Mouse (Mus musculus): Measurements from ENCODE around the gene Txndc2. TPM values are rescaled to one million over a fixed set of nuclear protein-coding genes. Genes with fewer than 3 reads are reported as not detected.

Txndc2 gene
- polyA plus RNA-seq (2015; fragmentation: Nextera tagmentation; extraction: Ambion mirVana), result not detected in 2 replicates

DNA sequence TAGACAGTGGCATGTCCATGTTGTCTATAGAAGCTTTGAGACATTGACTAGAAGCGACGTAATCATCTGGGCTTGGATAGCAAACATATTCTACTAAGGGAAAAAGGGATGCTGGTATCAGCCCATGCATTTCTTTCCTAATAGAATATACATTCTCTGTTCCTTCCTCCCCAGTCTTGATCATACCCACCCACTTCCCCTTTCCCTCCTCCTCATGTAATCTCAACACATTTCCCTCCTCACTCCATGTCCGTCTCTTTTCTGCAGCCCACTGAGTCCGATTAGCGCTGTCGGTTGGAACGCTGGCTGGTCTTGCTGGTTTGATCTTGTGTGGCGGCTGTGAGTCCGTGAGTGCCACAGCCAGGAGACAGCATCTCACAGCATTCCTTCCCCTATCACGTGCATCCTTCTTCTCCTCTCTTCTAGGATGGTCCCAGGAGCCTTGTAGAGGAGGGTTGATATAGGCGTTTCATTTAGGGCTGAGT lies at the start of gene Txndc2:
TSS of gene Txndc2 (minus strand) at position 435 of the 485 bp plus-strand sequence.
- Histone ChIP-seq H3K9me3 (no peaks in the 10 kb centered on the region), H3K4me1 (0 out of 2 replicates have a peak, but pooled peaks cover 4% of the 10 kb centered on the region), H3K27me3 (no peaks in the 10 kb centered on the region), H3K27ac (peak within 1 kb of the TSS; percentile 93), H3K4me3 (no peak within 1 kb of the TSS), H3K4me2 (peak within 1 kb of the TSS; percentile 21; the same call in 1 of the 2 replicates), H3K36me3 (no peaks in the 10 kb centered on the region), H3K9ac (no peak within 1 kb of the TSS)
- WGBS, result 85% methylated on average over 11 of the region's 11 CpGs
- no peak for ATAC-seq (ENCODE audit: borderline replicate concordance, extremely low read depth, low FRiP score, low TSS enrichment)

- H3K36me3 ChIP-seq, result no peaks in the 10 kb centered on the region
- 72% methylated on average over 2 of the region's 2 CpGs for WGBS
- no peak overlapping the region for H3K4me2 ChIP-seq
- H3K9ac ChIP-seq, result no peak overlapping the region
- no peaks in the 10 kb centered on the region for H3K9me3 ChIP-seq
- H3K27me3 ChIP-seq, result no peaks in the 10 kb centered on the region
- no peak overlapping the region for H3K4me3 ChIP-seq
- H3K27ac ChIP-seq, result no peak overlapping the region
- H3K4me1 ChIP-seq, result no peaks in the 10 kb centered on the region
- ATAC-seq (ENCODE audit: borderline replicate concordance, extremely low read depth, low FRiP score, low TSS enrichment), result no peak
Measured at GRCm38 (mm10) chr17:65683731-65684130, 41.8 kb upstream of the Txndc2 start.

GRCm38 (mm10) chr17:65683316-65683715 lies 41.3 kb upstream of the Txndc2 start:
- ATAC-seq (ENCODE audit: borderline replicate concordance, extremely low read depth, low FRiP score, low TSS enrichment), result no peak
- H3K27me3 ChIP-seq, result no peaks in the 10 kb centered on the region
- no peak overlapping the region for H3K4me2 ChIP-seq
- H3K27ac ChIP-seq, result no peak overlapping the region
- H3K9ac ChIP-seq, result no peak overlapping the region
- no peaks in the 10 kb centered on the region for H3K9me3 ChIP-seq
- no peaks in the 10 kb centered on the region for H3K4me1 ChIP-seq
- no peak overlapping the region for H3K4me3 ChIP-seq
- WGBS, result 85% methylated on average over 3 of the region's 3 CpGs
- H3K36me3 ChIP-seq, result no peaks in the 10 kb centered on the region

GRCm38 (mm10) chr17:65682071-65682680 lies 40.2 kb upstream of the Txndc2 start:
- WGBS, result 74% methylated on average over 5 of the region's 5 CpGs
- no peak overlapping the region for H3K4me2 ChIP-seq
- H3K4me1 ChIP-seq, result no peaks in the 10 kb centered on the region
- no peaks in the 10 kb centered on the region for H3K27me3 ChIP-seq
- H3K36me3 ChIP-seq, result no peaks in the 10 kb centered on the region
- H3K4me3 ChIP-seq, result no peak overlapping the region
- no peaks in the 10 kb centered on the region for H3K9me3 ChIP-seq
- ATAC-seq (ENCODE audit: borderline replicate concordance, extremely low read depth, low FRiP score, low TSS enrichment), result no peak
- H3K27ac ChIP-seq, result no peak overlapping the region
- no peak overlapping the region for H3K9ac ChIP-seq

DNA sequence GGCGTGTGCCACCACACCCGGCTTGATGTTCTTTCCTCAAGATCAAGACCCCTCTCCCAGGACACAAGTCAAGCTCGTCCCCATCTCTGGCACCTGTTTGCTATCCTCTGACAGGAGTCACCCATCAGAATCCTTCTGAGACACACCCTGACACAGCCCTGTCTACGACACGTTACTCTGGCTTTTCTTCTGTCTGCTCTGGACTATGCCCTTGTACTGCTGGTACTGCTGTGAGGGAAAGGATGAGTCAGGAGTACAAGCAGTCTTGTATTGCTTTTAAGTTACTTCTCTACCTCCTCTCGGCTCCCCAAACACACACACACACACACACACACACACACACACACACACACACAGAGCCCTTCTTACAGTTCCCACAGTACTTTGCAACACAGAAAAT lies 39.5 kb upstream of the Txndc2 start:
- H3K36me3 ChIP-seq, result no peaks in the 10 kb centered on the region
- H3K27ac ChIP-seq, result no peak overlapping the region
- ATAC-seq (ENCODE audit: borderline replicate concordance, extremely low read depth, low FRiP score, low TSS enrichment), result no peak
- no peaks in the 10 kb centered on the region for H3K27me3 ChIP-seq
- H3K4me1 ChIP-seq, result no peaks in the 10 kb centered on the region
- H3K4me2 ChIP-seq, result no peak overlapping the region
- H3K9me3 ChIP-seq, result no peaks in the 10 kb centered on the region
- 71% methylated on average over 6 of the region's 6 CpGs for WGBS
- no peak overlapping the region for H3K4me3 ChIP-seq
- H3K9ac ChIP-seq, result no peak overlapping the region

DNA sequence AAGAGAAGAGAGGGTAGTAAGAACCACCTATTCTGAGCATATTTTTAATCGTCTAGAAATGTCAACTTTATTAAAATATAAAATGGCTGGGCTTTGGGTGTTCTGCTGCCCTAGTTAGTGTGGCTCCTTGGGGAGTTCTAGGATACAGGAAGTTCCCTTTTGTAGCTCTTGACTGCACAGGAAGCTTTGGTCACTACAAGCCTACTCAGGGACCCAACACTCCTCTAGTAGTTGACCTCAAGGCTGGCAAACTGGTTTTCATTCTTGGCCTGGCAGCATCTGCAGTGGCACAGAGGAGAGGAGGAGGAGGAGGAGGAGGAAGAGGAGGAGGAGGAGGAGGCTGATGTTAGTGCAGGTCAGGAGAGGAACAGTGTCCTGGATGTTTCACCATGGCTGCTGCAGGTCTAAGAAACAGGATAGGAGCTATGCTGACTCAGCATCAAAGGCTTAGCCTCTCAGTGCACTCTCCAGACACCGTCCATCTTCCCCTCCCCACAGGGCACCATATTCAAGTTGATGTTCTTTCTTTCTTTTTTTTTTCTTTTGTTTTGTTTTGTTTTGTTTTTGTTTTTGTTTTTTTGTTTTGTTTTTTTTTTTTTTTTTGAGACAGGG lies 38.9 kb upstream of the Txndc2 start:
- H3K9ac ChIP-seq, result no peak overlapping the region
- no peak overlapping the region for H3K27ac ChIP-seq
- no peaks in the 10 kb centered on the region for H3K4me1 ChIP-seq
- ATAC-seq (ENCODE audit: borderline replicate concordance, extremely low read depth, low FRiP score, low TSS enrichment), result no peak
- no peaks in the 10 kb centered on the region for H3K9me3 ChIP-seq
- H3K27me3 ChIP-seq, result no peaks in the 10 kb centered on the region
- H3K4me2 ChIP-seq, result no peak overlapping the region
- 70% methylated on average over 2 of the region's 2 CpGs for WGBS
- no peaks in the 10 kb centered on the region for H3K36me3 ChIP-seq
- H3K4me3 ChIP-seq, result no peak overlapping the region

- no peak overlapping the region for H3K27ac ChIP-seq
- H3K9ac ChIP-seq, result no peak overlapping the region
Measured at GRCm38 (mm10) chr17:65679806-65680446, 38.0 kb upstream of the Txndc2 start.

DNA sequence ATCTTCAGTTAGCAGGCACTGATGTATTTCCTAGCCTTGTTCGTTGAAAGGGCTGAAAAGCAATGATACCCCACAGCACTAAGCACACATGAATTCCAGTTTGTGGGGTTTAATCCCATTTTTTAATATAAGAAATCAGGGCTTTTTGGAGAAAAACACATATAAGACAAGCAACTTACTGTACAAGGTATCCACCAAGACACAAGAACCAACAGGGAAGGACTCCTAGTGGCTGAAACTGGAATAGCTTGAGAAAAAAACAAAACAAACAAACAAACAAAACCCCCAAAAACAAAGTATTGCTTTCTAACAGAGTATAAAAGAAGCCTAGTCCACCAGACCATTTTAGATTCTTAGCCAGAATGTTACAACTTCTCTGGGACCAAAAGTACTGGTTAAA lies 35.8 kb upstream of the Txndc2 start:
- no peak overlapping the region for H3K4me2 ChIP-seq
- WGBS, result 94% methylated on average over 1 of the region's 1 CpGs

More at GRCm38 (mm10) chr17:65679806-65680446, 38.0 kb upstream of the Txndc2 start:
- Histone ChIP-seq H3K9me3 (no peaks in the 10 kb centered on the region), H3K36me3 (no peaks in the 10 kb centered on the region), H3K4me1 (no peaks in the 10 kb centered on the region), H3K27me3 (no peaks in the 10 kb centered on the region), H3K4me3 (no peak overlapping the region), H3K4me2 (no peak overlapping the region)
- no peak for ATAC-seq (ENCODE audit: borderline replicate concordance, extremely low read depth, low FRiP score, low TSS enrichment)
- 67% methylated on average over 14 of the region's 14 CpGs for WGBS

DNA sequence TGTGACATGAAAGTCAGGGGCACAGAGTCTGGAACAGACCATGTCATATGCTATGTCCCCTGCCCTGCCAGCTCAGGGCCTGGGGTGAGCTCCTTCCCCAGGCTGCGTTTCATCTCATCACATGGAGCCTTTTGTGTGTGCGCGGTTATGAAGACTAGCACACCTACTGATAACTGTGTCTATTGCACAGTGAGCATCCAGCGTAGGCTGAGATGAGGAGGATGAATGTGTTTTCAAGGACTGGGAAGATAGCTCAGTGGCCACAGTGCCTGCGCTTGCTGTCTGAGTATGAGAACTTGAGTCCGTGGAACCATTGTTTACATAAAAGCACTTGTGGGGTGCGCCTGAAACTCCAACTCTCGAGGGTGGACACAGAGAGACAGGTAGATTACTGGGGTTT lies 34.6 kb upstream of the Txndc2 start:
- no peaks in the 10 kb centered on the region for H3K36me3 ChIP-seq
- no peaks in the 10 kb centered on the region for H3K27me3 ChIP-seq
- H3K9ac ChIP-seq, result no peak overlapping the region
- 74% methylated on average over 8 of the region's 8 CpGs for WGBS
- H3K9me3 ChIP-seq, result no peaks in the 10 kb centered on the region
- no peaks in the 10 kb centered on the region for H3K4me1 ChIP-seq
- H3K27ac ChIP-seq, result no peak overlapping the region
- no peak for ATAC-seq (ENCODE audit: borderline replicate concordance, extremely low read depth, low FRiP score, low TSS enrichment)
- no peak overlapping the region for H3K4me3 ChIP-seq
- no peak overlapping the region for H3K4me2 ChIP-seq

More for the DNA sequence above, 35.8 kb upstream of the Txndc2 start:
- Histone ChIP-seq H3K4me1 (no peaks in the 10 kb centered on the region), H3K9ac (no peak overlapping the region), H3K27ac (no peak overlapping the region), H3K4me3 (no peak overlapping the region), H3K27me3 (no peaks in the 10 kb centered on the region), H3K9me3 (no peaks in the 10 kb centered on the region), H3K36me3 (no peaks in the 10 kb centered on the region)
- no peak for ATAC-seq (ENCODE audit: borderline replicate concordance, extremely low read depth, low FRiP score, low TSS enrichment)

- H3K4me2 ChIP-seq, result no peak overlapping the region
- H3K4me1 ChIP-seq, result no peaks in the 10 kb centered on the region
- H3K36me3 ChIP-seq, result no peaks in the 10 kb centered on the region
- no peak for ATAC-seq (ENCODE audit: borderline replicate concordance, extremely low read depth, low FRiP score, low TSS enrichment)
- H3K4me3 ChIP-seq, result no peak overlapping the region
- H3K9ac ChIP-seq, result no peak overlapping the region
- WGBS, result 85% methylated on average over 3 of the region's 3 CpGs
- H3K27ac ChIP-seq, result no peak overlapping the region
- H3K9me3 ChIP-seq, result no peaks in the 10 kb centered on the region
- H3K27me3 ChIP-seq, result no peaks in the 10 kb centered on the region
Measured at GRCm38 (mm10) chr17:65675985-65676384, 34.0 kb upstream of the Txndc2 start.

GRCm38 (mm10) chr17:65674710-65675171 lies 32.8 kb upstream of the Txndc2 start:
- ATAC-seq (ENCODE audit: borderline replicate concordance, extremely low read depth, low FRiP score, low TSS enrichment), result no peak
- H3K27ac ChIP-seq, result no peak overlapping the region
- no peaks in the 10 kb centered on the region for H3K27me3 ChIP-seq
- no peaks in the 10 kb centered on the region for H3K4me1 ChIP-seq
- H3K9me3 ChIP-seq, result no peaks in the 10 kb centered on the region
- H3K4me3 ChIP-seq, result no peak overlapping the region
- H3K9ac ChIP-seq, result no peak overlapping the region
- WGBS, result 57% methylated on average over 1 of the region's 1 CpGs
- H3K4me2 ChIP-seq, result no peak overlapping the region
- H3K36me3 ChIP-seq, result no peaks in the 10 kb centered on the region

DNA sequence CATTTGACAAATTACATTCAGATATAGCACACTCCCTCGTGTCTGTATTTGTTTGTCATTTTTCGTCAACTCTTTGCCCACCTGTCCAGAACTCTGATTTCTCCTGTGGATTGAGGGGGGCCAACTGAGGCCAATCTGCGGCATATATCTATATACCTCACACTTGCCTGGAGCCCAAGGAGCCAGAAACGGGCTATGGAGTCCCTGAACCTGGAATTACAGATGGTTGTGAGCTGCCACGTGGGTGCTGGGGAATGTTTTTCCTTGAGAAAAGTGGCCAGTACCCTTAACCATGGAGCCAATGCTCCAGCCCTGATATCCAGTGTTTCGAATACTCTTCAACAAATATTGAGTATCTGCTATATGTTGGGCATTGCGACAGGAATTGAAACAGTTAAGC lies 31.0 kb upstream of the Txndc2 start:
- H3K27ac ChIP-seq, result no peak overlapping the region
- H3K4me1 ChIP-seq, result no peaks in the 10 kb centered on the region
- H3K9ac ChIP-seq, result no peak overlapping the region
- no peak for ATAC-seq (ENCODE audit: borderline replicate concordance, extremely low read depth, low FRiP score, low TSS enrichment)
- 90% methylated on average over 7 of the region's 7 CpGs for WGBS
- no peak overlapping the region for H3K4me2 ChIP-seq
- H3K27me3 ChIP-seq, result no peaks in the 10 kb centered on the region
- no peak overlapping the region for H3K4me3 ChIP-seq
- H3K9me3 ChIP-seq, result no peaks in the 10 kb centered on the region
- no peaks in the 10 kb centered on the region for H3K36me3 ChIP-seq
